Mouse (Mus musculus): ENCODE results near the gene Gm20903.
"Not testable (repeated sequence)": the region's sequence is repeated elsewhere in the genome, so short reads cannot be mapped to it uniquely, and the experiment has no call there.

Gm20903 gene

DNA sequence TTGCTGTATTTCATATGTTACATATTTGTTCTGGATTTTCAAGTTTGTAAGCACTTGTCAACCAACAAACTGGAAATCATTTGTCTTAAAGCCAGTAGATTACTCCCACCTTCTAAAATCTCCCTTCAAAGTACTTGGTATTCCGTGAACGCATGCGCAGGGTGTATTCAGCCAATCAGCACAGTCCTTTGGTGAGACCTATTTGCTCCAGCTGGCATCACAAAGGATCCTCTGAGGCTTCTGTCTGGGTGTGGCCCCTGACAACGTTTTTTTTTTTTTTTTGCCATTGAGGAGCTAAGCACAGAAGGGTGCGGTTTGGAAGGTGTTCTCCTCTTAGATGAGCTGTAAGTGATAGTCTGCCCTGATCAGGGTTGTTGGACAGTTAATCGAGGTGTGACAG, at the start of gene Gm20903:
Gene Gm20903 (plus strand): TSS at position 301 of the 400 bp plus-strand sequence.
- not testable (repeated sequence) for DNase-seq (ENCODE audit: low read depth in 1 of 2, low spot score in 2 of 2)

Data from monocyte, adult 2 months (primary cell).